Mouse (Mus musculus) kidney, embryonic 15.5 days (tissue): ENCODE data around the gene Enho. TPM values are rescaled to one million over a fixed set of nuclear protein-coding genes. Genes with fewer than 3 reads are reported as not detected.

Experiments
- polyA plus RNA-seq: library from polyadenylated mRNA; unstranded; fragments of >200 nt; fragmentation: Nextera tagmentation; extraction: Ambion mirVana; gene quantifications from 2 replicates; pipeline ENCODE4 v1.2.1, GENCODE M21; 2015

The Enho gene
- polyA plus RNA-seq, 1 experiment from 2014 or later: 22.6 TPM

Other genes starting within 250 kb of the Enho start
- gene Kif24, start 175.4 kb downstream of the Enho start, polyA plus RNA-seq: 7.9 and 8.7 TPM in 2 replicates
- 56.0 and 56.8 TPM in 2 replicates for gene Nudt2, start 175.2 kb downstream of the Enho start, polyA plus RNA-seq
- gene AI464131, start 137.2 kb downstream of the Enho start, polyA plus RNA-seq: 7.4 and 9.0 TPM in 2 replicates
- 0.55 TPM in 1 of 2 replicates, not detected in the other for gene 1110017D15Rik, start 123.0 kb downstream of the Enho start, polyA plus RNA-seq
- gene Fam219a, start 70.8 kb downstream of the Enho start, polyA plus RNA-seq: 1.9 and 2.8 TPM in 2 replicates
- 1.6 and 1.7 TPM in 2 replicates for gene Dnaic1, start 70.5 kb downstream of the Enho start, polyA plus RNA-seq
- 19.8 and 22.1 TPM in 2 replicates for gene Cntfr, start 56.8 kb upstream of the Enho start, polyA plus RNA-seq
- 137 and 157 TPM in 2 replicates for gene Il11ra1, start 59.7 kb upstream of the Enho start, polyA plus RNA-seq
- 76.2 and 83.6 TPM in 2 replicates for gene Rpp25l, start 73.2 kb upstream of the Enho start, polyA plus RNA-seq
- gene Dctn3, start 82.8 kb upstream of the Enho start, polyA plus RNA-seq: 128 and 132 TPM in 2 replicates
- 0.12 and 0.17 TPM in 2 replicates for gene Arid3c, start 90.8 kb upstream of the Enho start, polyA plus RNA-seq
- gene Galt, start 114.9 kb upstream of the Enho start, polyA plus RNA-seq: 50.7 and 52.5 TPM in 2 replicates
- gene Sigmar1, start 115.8 kb upstream of the Enho start, polyA plus RNA-seq: 79.7 and 87.4 TPM in 2 replicates
- gene Ccl27a, start 133.9 kb upstream of the Enho start, polyA plus RNA-seq: 36.5 and 42.4 TPM in 2 replicates